Mouse (Mus musculus) forelimb bud, embryonic 11.5 days (tissue): Measurements from ENCODE around the gene Fam71e2.

Source experiments
- DNase-seq: peaks from one replicate; pipeline ENCODE4 v3.0.0-alpha.2; 2012; ENCODE audit warnings: low read depth, low spot score

Gene Fam71e2

DNA sequence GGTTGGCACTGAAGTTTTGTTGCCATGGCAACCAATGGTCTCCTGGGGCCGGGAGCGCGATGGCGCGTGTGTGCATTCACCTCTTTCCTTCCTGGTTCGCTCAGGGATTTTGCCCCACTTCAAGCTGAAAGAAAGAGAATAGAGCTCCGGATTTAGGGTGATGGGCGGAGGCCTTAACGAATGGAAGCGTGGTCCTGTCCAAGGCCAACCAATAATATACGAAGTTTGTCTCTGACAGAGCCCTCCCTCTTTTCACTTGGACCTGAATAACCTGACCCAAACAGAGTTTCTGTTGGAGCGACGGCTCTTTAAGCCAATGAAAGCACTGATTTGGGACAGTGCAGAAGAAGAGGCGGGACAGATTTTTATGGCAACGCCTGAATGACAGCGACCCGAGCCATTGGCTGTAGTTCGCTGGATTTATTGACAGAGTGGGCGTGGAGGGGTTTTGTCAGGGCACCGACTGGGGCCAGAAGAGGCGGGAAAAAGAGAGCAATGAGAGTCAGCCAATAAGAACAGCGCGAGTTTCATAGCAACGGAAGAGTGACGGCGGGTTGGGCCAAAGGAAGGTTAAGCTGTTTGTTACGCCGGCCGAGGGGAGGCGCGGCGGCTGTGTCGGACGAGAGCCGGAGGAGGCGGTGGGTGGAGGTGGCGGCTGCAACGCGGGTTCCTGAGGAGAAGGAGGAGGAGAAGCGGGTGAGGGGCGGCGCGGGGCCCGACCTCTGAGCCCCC, 31.4 kb downstream of the Fam71e2 start, which contains the start of gene Kmt5c:
Kmt5c (plus strand) TSS at position 572 of the 732 bp plus-strand sequence.
- DNase-seq, result peak; percentile 100

DNA sequence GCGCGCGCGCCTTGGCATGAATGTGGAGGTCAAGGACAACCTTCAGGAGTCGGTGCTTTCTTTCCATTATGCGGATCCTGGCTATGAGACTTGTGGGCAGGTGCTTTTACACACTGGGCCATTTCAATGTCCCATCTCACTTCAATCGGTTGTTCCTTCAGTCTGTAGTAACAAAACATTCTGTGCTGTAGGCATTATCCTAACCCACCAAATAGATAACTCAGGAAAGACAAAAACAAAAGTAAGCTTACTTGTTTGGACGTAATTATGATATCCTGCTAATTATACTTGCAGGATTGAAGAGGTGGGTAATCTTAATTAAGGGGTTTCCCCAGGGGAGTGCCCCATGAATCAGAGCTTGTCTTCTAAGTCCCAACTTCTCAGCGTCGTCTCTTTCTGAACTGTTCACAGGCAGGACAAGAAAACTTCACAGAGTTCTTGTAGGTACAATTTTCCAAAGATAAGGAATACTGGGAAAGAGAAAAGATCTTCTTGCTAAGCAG, 32.0 kb downstream of the Fam71e2 start:
- no peak for DNase-seq

DNA sequence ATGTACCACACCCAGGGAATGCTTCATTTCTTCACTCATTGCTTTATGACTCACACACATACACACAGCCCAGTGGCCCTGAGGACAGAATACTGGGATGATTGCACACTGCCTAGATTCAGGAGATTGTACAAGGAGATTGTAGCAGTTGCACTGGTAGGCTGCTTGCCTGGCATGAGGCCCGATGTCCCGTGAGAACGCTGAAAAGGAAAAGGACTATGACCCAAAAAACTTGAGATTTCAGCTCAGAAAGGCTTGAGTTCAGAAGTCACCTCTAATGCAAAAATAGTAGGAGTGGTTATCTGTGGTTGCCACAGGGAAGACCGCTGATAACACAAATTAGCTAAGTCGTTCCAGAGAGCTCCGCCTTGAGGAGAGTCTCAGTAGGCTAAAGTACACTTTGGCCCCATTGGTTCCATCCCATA, 38.1 kb downstream of the Fam71e2 start:
- DNase-seq, result no peak

DNA sequence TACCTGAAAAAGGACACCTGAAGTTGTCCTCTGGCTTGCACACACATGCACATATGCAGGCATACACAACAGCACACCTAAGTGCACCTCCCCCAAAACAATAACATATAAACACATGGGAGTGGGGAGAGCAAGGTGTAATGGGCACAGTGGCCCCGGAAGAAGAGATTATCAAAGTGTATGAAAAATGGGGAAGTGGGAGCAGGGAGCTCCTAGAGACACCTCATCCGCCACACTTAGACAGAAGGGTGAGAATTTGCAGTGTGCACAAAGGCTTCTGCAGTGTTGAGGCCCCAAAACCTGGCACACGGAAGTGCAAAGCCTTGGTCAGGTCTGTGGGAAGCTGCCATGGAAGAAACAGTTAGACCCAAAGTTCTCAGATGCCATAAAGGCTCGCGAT, 40.0 kb downstream of the Fam71e2 start:
- DNase-seq, result no peak

DNA sequence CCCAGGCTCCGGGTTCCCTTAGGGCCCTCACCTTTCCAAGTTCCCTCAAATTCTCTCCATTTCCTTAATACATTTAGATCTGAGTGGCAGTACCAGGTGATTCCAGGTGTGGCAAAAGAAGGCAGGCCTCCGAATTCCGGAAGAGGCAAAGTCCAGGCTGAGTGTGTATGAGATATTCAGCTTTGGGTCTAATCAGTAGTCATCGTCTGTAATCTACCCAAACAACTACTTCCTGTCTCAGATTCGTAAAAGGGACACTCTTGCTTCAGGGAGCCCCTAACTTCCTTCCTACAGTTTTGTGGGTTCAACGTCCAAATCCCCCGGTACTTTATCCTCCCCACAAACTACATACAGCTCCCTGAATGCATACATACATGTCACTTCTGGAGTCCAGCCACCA, 45.9 kb downstream of the Fam71e2 start, which contains the start of gene Tmem150b:
Tmem150b (minus strand) TSS at position 81 of the 400 bp plus-strand sequence.
- no peak for DNase-seq

DNA sequence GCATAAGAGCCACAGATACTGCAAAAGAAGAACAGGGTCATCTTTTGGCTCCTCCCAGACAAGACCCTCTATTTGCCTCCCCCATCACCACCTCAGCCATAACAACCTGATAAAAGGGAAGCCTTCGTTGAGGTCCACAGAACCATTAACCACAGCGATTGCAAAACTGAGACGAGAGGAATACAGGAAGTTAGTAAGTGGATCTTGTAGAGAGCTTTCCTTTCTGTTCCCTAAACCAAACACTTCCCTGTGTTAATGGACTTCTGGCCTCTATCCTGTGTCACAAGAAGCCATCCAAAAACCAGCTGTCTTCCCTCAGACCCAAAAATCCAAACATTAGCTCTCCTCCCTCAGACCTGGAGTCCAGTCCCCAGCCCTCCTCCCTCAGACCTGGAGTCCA, 46.7 kb downstream of the Fam71e2 start:
- DNase-seq, result no peak

DNA sequence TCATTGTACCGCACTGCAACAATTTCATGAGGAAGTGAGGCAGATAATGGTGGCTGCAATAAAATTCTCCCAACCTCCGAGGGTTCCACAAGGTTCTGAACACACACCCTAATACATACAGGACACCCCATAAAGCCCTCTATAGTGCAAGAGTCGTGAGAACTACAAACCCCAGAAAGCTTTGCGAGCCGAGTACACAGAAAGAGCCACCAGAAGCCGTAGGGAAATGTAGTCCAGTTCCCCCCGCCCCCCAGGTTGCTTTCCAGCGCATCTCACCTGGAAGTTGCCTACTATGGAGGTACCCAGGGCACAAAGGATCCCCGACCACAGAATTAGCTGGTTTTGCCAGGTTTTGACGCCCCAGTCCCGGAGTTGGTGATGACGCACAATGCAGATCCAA, 47.6 kb downstream of the Fam71e2 start:
- no peak for DNase-seq

DNA sequence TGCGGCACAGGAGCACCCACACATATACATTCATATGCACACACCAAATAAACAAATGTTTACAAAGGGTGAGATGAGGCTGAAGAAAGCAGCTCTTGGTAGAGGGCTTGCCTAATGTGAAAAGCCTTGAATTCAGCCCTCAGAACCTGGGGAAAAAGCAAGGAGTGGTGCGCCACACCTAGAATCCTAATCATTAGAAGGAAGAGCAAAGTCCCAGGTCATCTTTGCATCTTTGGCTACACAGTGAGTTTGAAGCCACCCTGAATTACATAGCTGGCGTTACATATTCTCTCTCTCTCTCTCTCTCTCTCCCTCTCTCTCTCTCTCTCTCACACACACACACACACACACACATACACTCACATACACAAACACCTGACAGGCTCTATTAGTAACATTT, 51.8 kb downstream of the Fam71e2 start:
- DNase-seq, result no peak

DNA sequence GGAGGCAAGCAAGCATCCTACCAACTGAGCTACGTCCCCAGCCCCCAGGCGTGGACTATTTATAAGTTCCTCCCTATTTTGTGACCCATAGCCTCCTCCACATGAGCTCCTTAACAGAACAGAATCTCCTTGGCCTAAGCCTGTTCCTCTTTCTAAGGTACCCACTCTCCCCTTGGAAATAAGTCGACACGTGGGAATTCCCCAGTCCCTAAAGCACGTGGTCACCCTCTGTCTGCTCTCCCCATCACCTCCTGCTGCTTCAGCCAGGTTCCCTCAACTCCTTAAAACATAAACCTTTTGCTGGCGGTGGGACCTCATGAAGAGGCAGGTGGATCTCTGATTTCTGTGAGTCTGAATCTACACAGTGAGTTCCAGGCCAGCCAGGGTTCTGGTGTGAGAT, 54.1 kb downstream of the Fam71e2 start:
- DNase-seq, result no peak

DNA sequence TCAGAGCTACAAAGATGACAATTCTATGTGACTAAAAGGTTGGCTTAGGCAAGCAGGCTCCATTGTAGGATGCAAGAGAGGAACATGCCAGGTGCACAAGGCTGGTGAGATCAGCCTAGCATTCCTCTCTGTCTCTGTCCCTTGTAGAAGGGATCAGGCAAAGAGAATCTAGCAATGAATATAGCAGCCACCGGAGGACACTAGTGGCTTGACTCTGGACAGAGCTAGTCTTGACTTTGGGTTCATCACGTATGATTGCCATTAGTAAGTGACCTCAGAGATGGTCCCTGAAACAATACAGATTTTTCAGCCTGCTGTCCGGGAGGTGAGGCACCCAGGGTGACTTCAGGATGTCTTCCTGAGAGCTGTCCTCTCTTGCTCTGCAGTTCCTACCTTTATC, 58.5 kb downstream of the Fam71e2 start:
- no peak for DNase-seq

DNA sequence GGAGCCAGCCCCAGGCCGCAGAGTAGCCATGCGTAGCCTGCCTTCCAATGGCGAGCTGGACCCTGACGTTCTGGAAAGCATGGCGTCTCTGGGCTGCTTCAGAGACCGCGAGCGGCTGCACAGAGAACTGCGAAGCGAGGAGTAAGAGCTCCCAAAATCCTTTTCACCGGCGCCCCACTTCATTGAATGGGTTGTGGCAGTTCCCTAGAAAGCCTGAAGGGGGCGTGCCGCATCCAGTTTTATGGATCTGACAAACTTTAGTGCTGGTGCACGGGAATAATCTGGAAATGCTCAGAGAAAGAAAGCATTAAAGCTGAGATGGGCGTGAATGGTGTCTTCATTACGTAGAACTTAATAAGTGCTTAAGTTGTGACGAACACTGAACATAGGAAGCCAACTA, 66.0 kb downstream of the Fam71e2 start:
- DNase-seq, result no peak
